Mouse (Mus musculus): ENCODE data around the gene Itga2b. TPM values are rescaled to one million over a fixed set of nuclear protein-coding genes. Genes with fewer than 3 reads are reported as not detected.

The Itga2b gene
- polyA plus RNA-seq, 1 experiment from 2014 or later, result 11.0 TPM

DNA sequence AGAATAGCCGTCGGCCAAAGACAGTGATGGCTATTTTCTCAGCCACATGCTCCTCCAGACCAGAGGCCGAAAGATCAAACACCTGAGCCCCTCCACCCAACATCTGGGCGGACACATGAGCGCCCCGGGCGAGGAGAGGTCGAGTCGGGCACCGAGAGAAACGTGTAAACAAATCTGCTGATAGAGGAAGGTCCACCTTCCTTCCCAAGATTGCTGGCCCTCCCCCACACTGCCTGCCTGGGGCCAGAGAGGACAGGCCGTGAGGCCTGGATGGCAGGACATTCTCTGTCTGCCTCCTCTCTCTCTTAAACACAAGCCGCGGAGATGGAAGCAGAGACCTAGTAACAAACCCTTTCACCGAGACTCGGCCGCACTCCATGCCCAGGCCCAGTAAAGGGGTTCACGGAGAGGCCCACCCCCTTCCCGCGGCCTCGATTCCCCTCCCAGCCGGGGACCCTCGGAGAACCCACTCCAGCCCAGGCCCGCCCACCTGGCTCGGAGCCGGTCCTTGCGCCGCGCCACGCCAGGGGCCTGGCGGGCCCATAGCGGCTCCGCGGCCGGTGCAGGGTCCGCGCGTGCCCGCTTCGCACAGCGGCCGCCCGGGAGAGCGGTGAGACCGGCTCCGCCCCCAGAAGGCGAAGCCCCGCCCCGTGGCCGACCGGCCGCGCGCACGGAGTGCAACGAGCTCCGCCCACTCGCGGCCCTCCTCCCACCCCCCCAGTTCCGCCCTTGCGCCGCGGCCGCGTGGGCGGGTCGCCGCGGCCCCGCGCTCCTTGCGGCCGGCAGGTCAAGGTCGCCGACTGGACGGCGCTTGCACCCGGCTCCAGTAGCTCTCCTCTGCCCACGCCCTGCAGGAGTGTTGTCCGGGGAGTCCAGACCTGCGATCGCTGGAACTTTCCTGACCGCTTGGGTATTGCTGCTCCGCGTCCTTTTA is 62.8 kb downstream of the Itga2b start:
- H3K27me3 ChIP-seq, result no peaks in the 10 kb centered on the region
- peak; percentile 74 for ATAC-seq (replicated peaks; ENCODE audit: low FRiP score)
- peak overlapping the region; percentile 89 for H3K9ac ChIP-seq
- under 1% methylated on average over 85 of the region's 85 CpGs for WGBS
- H3K36me3 ChIP-seq, result peaks cover 29% of the 10 kb centered on the region
- no peaks in the 10 kb centered on the region for H3K9me3 ChIP-seq (replicated peaks)
- peak overlapping the region; percentile 80 for H3K4me2 ChIP-seq
- H3K4me3 ChIP-seq (replicated peaks), result peak overlapping the region; percentile 80
- H3K27ac ChIP-seq, result peak overlapping the region; percentile 95
- H3K4me1 ChIP-seq, result peaks cover 56% of the 10 kb centered on the region

DNA sequence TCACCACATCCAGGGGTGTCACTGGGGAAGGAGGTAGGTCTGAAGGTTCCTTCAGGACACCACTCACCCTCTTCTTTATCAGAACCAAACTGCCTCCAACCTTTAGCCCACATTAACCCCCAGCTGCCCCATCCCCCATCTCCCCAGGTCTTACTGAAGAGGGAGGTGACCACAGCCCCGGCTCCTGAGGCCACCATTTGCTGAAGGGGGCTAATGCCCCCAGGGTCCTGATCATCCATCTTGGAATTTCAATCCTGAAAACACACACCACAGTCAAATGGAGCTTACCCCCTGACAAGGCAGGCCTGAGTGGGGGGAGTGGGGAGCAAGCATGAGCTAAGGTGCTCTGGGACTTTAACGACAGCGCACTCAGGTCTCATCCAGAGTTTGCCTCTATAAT is 63.5 kb downstream of the Itga2b start:
- H3K4me1 ChIP-seq, result peaks cover 56% of the 10 kb centered on the region
- H3K27me3 ChIP-seq, result no peaks in the 10 kb centered on the region; the same call in 1 of the 2 replicates
- no peak for ATAC-seq (replicated peaks; ENCODE audit: low FRiP score)
- whole genome bisulfite sequencing, result 12% methylated on average over 3 of the region's 3 CpGs
- H3K4me2 ChIP-seq, result peak overlapping the region; percentile 80
- H3K9ac ChIP-seq, result peak overlapping the region; percentile 89
- peak overlapping the region; percentile 95 for H3K27ac ChIP-seq
- H3K36me3 ChIP-seq, result peaks cover 32% of the 10 kb centered on the region
- peak overlapping the region; percentile 80 for H3K4me3 ChIP-seq (replicated peaks)
- H3K9me3 ChIP-seq (replicated peaks), result no peaks in the 10 kb centered on the region

DNA sequence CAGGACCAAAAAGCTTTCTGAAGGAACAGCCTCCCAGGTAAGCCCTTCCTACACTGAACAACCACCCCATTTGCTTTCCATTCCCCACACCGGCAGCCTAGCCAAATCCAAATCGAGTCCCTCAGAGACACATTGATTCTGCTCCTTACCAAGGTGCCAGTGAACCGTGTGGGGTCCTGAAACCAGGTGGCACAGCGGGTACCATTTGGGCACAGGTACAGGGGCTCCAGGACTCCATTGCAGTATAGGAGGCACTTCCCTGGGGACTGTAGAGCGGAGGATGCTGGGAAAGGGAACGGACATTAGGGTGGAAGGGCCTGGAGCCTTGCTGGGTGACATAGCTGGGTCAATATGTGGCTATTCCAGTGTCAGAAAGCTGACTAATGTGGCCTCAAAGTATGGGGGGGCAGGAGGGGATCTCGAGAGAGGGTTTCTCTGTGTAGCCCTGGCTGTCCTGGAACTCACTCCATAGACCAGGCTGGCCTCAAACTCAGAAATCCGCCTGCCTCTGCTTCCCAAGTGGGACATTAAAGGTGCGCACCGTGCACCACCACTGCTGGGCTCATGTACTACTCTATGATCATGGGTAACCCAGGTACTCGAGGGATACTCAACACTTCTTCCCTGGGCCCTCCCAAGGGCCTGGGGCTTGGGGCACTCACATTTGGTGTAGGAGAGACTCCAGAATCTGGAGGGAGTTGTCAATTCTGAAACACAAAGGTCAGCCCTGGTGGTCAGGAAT is 64.2 kb downstream of the Itga2b start:
- peaks cover 32% of the 10 kb centered on the region for H3K36me3 ChIP-seq
- H3K4me2 ChIP-seq, result peak overlapping the region; percentile 80
- no peak for ATAC-seq (replicated peaks; ENCODE audit: low FRiP score)
- H3K27ac ChIP-seq, result no peak overlapping the region
- 85% methylated on average over 11 of the region's 11 CpGs for WGBS
- peak overlapping the region; percentile 80 for H3K4me3 ChIP-seq (replicated peaks)
- peaks cover 56% of the 10 kb centered on the region for H3K4me1 ChIP-seq
- peaks cover 5% of the 10 kb centered on the region for H3K27me3 ChIP-seq
- H3K9ac ChIP-seq, result peak overlapping the region; percentile 89
- H3K9me3 ChIP-seq (replicated peaks), result no peaks in the 10 kb centered on the region

DNA sequence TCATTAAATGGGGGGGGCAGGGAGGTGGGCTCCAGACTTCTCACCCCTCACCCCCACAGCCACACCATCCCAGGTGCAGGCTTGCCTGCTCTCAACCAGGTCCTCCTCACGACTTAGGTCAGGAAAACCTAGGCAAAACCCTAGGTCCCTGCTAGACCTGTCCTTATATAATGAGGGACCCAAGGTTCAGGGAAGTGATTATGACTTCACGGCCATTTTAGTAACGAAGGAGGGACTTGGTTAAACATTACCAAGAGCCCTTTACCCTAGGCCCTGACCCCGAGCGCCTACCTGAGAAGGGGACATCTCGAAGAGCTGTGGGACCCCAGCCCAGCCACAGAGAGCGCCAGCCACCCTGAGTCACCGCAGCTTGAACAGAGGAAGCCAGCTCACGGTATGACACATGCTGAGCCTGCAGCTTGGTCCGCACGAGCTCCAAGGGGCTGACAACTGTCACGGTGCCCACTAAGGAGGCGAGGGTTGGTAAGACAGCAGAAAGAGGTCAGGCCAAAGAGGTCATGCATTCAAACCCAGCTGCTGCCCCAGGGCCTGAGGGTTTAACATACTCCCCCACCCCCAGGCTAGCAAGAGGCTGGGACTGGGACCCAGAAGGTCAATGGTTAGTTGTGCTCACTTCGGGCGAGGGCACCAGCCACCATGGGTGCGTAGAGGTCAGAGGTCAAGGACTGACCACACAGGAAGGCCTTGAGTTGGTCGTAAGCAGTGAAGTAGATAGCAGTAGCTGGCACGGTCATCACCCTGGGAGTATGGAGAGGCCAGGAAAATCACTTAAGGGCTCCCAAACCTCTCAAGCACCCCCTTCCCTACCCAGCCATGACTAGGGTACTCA is 65.5 kb downstream of the Itga2b start:
- Histone ChIP-seq H3K4me3 (replicated peaks) (no peak overlapping the region), H3K36me3 (peaks cover 32% of the 10 kb centered on the region), H3K9me3 (replicated peaks) (no peaks in the 10 kb centered on the region), H3K4me1 (peaks cover 63% of the 10 kb centered on the region), H3K9ac (no peak overlapping the region), H3K27ac (no peak overlapping the region), H3K4me2 (peak overlapping the region; percentile 20; the same call in 1 of the 2 replicates), H3K27me3 (peaks cover 18% of the 10 kb centered on the region)
- WGBS, result 72% methylated on average over 18 of the region's 18 CpGs
- ATAC-seq (replicated peaks; ENCODE audit: low FRiP score), result no peak

DNA sequence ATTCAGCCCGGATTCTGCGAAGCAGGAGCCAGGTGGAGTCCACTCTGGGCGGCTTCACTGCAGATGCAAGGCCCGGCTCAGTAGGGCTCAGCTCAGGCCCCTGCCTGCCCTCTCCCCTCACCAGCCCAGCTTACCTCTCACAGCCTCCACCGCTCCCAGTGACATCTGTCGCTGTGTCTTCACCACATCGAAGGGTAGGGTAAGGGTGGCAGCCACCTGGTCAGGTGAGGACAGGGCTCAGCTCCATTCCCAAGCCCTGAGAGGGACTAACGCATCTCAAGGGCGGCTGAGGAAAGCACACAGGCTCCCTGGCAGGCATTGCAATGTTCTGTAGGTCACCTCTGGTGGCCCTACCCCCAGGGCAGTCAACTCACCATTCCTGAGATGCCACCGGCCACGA is 66.3 kb downstream of the Itga2b start:
- Histone ChIP-seq H3K36me3 (peaks cover 32% of the 10 kb centered on the region), H3K4me3 (replicated peaks) (no peak overlapping the region)
- 93% methylated on average over 11 of the region's 11 CpGs for WGBS

More for the DNA sequence above, 66.3 kb downstream of the Itga2b start:
- Histone ChIP-seq H3K9me3 (replicated peaks) (no peaks in the 10 kb centered on the region), H3K27ac (no peak overlapping the region), H3K27me3 (peaks cover 26% of the 10 kb centered on the region), H3K4me2 (no peak overlapping the region), H3K4me1 (peaks cover 63% of the 10 kb centered on the region), H3K9ac (no peak overlapping the region)
- ATAC-seq (replicated peaks; ENCODE audit: low FRiP score), result no peak

Small RNAs within 50 kb of the gene (microRNA-seq; reads per million reads assigned to microRNA genes)
- gene Mir6930, result not detected

Other genes with a start within 250 kb of the Itga2b start
- gene Hdac5, start 240.0 kb downstream of the Itga2b start, polyA plus RNA-seq (2015; fragmentation: Nextera tagmentation; extraction: Ambion mirVana), result 47.4 and 48.4 TPM in 2 replicates
- gene BC030867, start 221.2 kb downstream of the Itga2b start, polyA plus RNA-seq (2015; fragmentation: Nextera tagmentation; extraction: Ambion mirVana), result 18.1 and 22.2 TPM in 2 replicates
- gene Asb16, start 201.4 kb downstream of the Itga2b start, polyA plus RNA-seq (2015; fragmentation: Nextera tagmentation; extraction: Ambion mirVana), result 0.10 and 0.13 TPM in 2 replicates
- gene Tmub2, start 185.2 kb downstream of the Itga2b start, polyA plus RNA-seq (2015; fragmentation: Nextera tagmentation; extraction: Ambion mirVana), result 48.9 and 57.9 TPM in 2 replicates
- 12.3 and 14.0 TPM in 2 replicates for gene Atxn7l3, start 173.5 kb downstream of the Itga2b start, polyA plus RNA-seq (2015; fragmentation: Nextera tagmentation; extraction: Ambion mirVana)
- 95.3 and 100 TPM in 2 replicates for gene Ubtf, start 150.4 kb downstream of the Itga2b start, polyA plus RNA-seq (2015; fragmentation: Nextera tagmentation; extraction: Ambion mirVana)
- 12.8 and 20.2 TPM in 2 replicates for gene Slc4a1, start 103.9 kb downstream of the Itga2b start, polyA plus RNA-seq (2015; fragmentation: Nextera tagmentation; extraction: Ambion mirVana)
- gene Rundc3a, start 76.7 kb downstream of the Itga2b start, polyA plus RNA-seq (2015; fragmentation: Nextera tagmentation; extraction: Ambion mirVana), result 2.5 and 4.9 TPM in 2 replicates
- gene Slc25a39, start 62.2 kb downstream of the Itga2b start, polyA plus RNA-seq (2015; fragmentation: Nextera tagmentation; extraction: Ambion mirVana), result 271 and 298 TPM in 2 replicates
- gene Grn, start 39.8 kb downstream of the Itga2b start, polyA plus RNA-seq (2015; fragmentation: Nextera tagmentation; extraction: Ambion mirVana), result 151 and 172 TPM in 2 replicates
- gene Fam171a2, start 22.4 kb downstream of the Itga2b start, polyA plus RNA-seq (2015; fragmentation: Nextera tagmentation; extraction: Ambion mirVana), result 6.9 and 7.1 TPM in 2 replicates
- gene Gpatch8, start 86.3 kb upstream of the Itga2b start, polyA plus RNA-seq (2015; fragmentation: Nextera tagmentation; extraction: Ambion mirVana), result 57.4 and 62.1 TPM in 2 replicates
- 8.5 and 8.7 TPM in 2 replicates for gene Gm11627, start 109.3 kb upstream of the Itga2b start, polyA plus RNA-seq (2015; fragmentation: Nextera tagmentation; extraction: Ambion mirVana)
- gene Fzd2, start 134.3 kb upstream of the Itga2b start, polyA plus RNA-seq (2015; fragmentation: Nextera tagmentation; extraction: Ambion mirVana), result 28.5 and 34.0 TPM in 2 replicates
- gene Meioc, start 193.6 kb upstream of the Itga2b start, polyA plus RNA-seq (2015; fragmentation: Nextera tagmentation; extraction: Ambion mirVana), result 0.49 and 0.50 TPM in 2 replicates
- gene Ccdc43, start 227.7 kb upstream of the Itga2b start, polyA plus RNA-seq (2015; fragmentation: Nextera tagmentation; extraction: Ambion mirVana), result 48.7 and 56.0 TPM in 2 replicates

Data from kidney, embryonic 15.5 days (tissue).